Mouse (Mus musculus): ENCODE data around the gene Bscl2.

GRCm38 (mm10) chr19:8848356-8848755, 11.1 kb downstream of the Bscl2 start:
- TF ChIP-seq CTCF (IDR thresholded peaks at IDR 0.05; ENCODE audit: low read depth, low read length) (no peak), POLR2A (IDR thresholded peaks at IDR 0.05; ENCODE audit: extremely low read depth, insufficient read depth, low read length) (no peak)

Data from liver, adult 2 months (tissue).